In genomic region chr4:83876600-83876999, GRCm38 (mm10) we compare ENCODE assay signal across 16 mouse cellular contexts.
DNase-seq lines count a peak whose midpoint lies in the region; ATAC-seq and TF ChIP-seq lines count a peak whose summit lies in the region.
"Had no signal": no experiment of that assay in that cellular context is flagged by ENCODE, and none has a peak within 500 bp of the region (broad histone marks: within the 10 kb centered on the region; RNA-seq: fewer than 3 reads in every experiment).

No protein-coding gene starts in this region.

- no peak overlapping the region for H3K4me3 ChIP-seq in hindbrain, postnatal 0 days (ENCODE audit: low read length)
- no peak overlapping the region for H3K4me3 ChIP-seq in hindbrain, embryonic 14.5 days (replicated peaks; ENCODE audit: low read length)
- no peak overlapping the region for H3K4me3 ChIP-seq in testis, adult 2 months (ENCODE audit: control insufficient read depth, low read depth, low read length)
- H3K4me3 ChIP-seq: heart, embryonic 15.5 days; hindbrain, embryonic 13.5 days; megakaryocyte, embryonic 14.5 days had no signal

- no peaks in the 10 kb centered on the region for H3K9me3 ChIP-seq in hindbrain, postnatal 0 days (ENCODE audit: low read length)
- no peaks in the 10 kb centered on the region for H3K9me3 ChIP-seq in hindbrain, embryonic 14.5 days (ENCODE audit: control insufficient read depth, low read length)
- H3K9me3 ChIP-seq: heart, embryonic 15.5 days; hindbrain, embryonic 13.5 days had no signal

- no peak for TF ChIP-seq POLR2A in testis, adult 2 months (IDR thresholded peaks at IDR 0.05; ENCODE audit: control insufficient read depth, low read depth, low read length)
- TF ChIP-seq POLR2A in brain, embryonic 14.5 days (IDR thresholded peaks at IDR 0.05; ENCODE audit: borderline replicate concordance, extremely low read depth, insufficient read depth, insufficient read length, poor library complexity, severe bottlenecking), result no peak

- ATAC-seq in hindbrain, postnatal 0 days, result no peak
- ATAC-seq in hindbrain, embryonic 14.5 days (ENCODE audit: low FRiP score), result no peak

- 57% methylated on average over 7 of the region's 7 CpGs for WGBS in hindbrain, postnatal 0 days
- WGBS in hindbrain, embryonic 14.5 days, result 54% methylated on average over 7 of the region's 7 CpGs

- no peaks in the 10 kb centered on the region for H3K27me3 ChIP-seq in hindbrain, postnatal 0 days (ENCODE audit: insufficient read depth, low read length)
- no peaks in the 10 kb centered on the region for H3K27me3 ChIP-seq in hindbrain, embryonic 14.5 days (ENCODE audit: control insufficient read depth, insufficient read depth, low read length)
- H3K27me3 ChIP-seq in testis, adult 2 months (ENCODE audit: control insufficient read depth, insufficient read depth, low read length), result no peaks in the 10 kb centered on the region
- H3K27me3 ChIP-seq: heart, embryonic 15.5 days; hindbrain, embryonic 13.5 days; megakaryocyte, embryonic 14.5 days had no signal

- no peak for DNase-seq in hindbrain, postnatal 0 days (ENCODE audit: low spot score)
- no peak for DNase-seq in hindbrain, embryonic 14.5 days (ENCODE audit: low spot score)
- no peak for DNase-seq in testis, postnatal 14 days (ENCODE audit: low spot score)
- DNase-seq in brain, embryonic 14.5 days (ENCODE audit: low read depth), result no peak
- DNase-seq in thymus, postnatal 4 days, result peak; percentile 36
- no peak for DNase-seq in right cerebral cortex, adult 18-20 months
- DNase-seq in embryo, embryonic 9.5 days (ENCODE audit: extremely low spot score), result no peak
- DNase-seq: adrenal gland, adult 8-10 months; B cell, adult 2 months; cerebellum, postnatal 10 days; heart, adult 11 months; lung, adult 2 months had no signal

- no peaks in the 10 kb centered on the region for H3K36me3 ChIP-seq in hindbrain, postnatal 0 days (ENCODE audit: insufficient read depth, low read length)
- no peaks in the 10 kb centered on the region for H3K36me3 ChIP-seq in hindbrain, embryonic 14.5 days (replicated peaks; ENCODE audit: control insufficient read depth, insufficient read depth)
- H3K36me3 ChIP-seq in testis, adult 2 months (ENCODE audit: control insufficient read depth, insufficient read depth, low read length), result no peaks in the 10 kb centered on the region
- H3K36me3 ChIP-seq: heart, embryonic 15.5 days; hindbrain, embryonic 13.5 days had no signal

- H3K27ac ChIP-seq in hindbrain, postnatal 0 days, result no peak overlapping the region
- H3K27ac ChIP-seq in hindbrain, embryonic 14.5 days, result no peak overlapping the region
- H3K27ac ChIP-seq in testis, adult 2 months (ENCODE audit: control insufficient read depth, insufficient read depth, low read depth, low read length), result no peak overlapping the region
- H3K27ac ChIP-seq: heart, embryonic 15.5 days; hindbrain, embryonic 13.5 days had no signal

- H3K9ac ChIP-seq in hindbrain, postnatal 0 days (replicated peaks; ENCODE audit: low read length), result no peak overlapping the region
- no peak overlapping the region for H3K9ac ChIP-seq in hindbrain, embryonic 14.5 days
- H3K9ac ChIP-seq: heart, embryonic 15.5 days; hindbrain, embryonic 13.5 days had no signal

- peak; percentile 41; the same call in 1 of the 2 replicates for TF ChIP-seq CTCF in hindbrain, postnatal 0 days (IDR thresholded peaks at IDR 0.05; ENCODE audit: low read depth)
- peak; percentile 69; the same call in 1 of the 2 replicates for TF ChIP-seq CTCF in testis, adult 2 months (IDR thresholded peaks at IDR 0.05; ENCODE audit: control insufficient read depth, insufficient read depth, insufficient replicate concordance, low read depth, low read length)
- peak; percentile 33; the same call in 1 of the 2 replicates for TF ChIP-seq CTCF in brain, embryonic 14.5 days (IDR thresholded peaks at IDR 0.05; ENCODE audit: borderline replicate concordance, extremely low read depth, insufficient read depth, insufficient read length)

- H3K4me1 ChIP-seq in hindbrain, postnatal 0 days (ENCODE audit: insufficient read depth, low read length), result no peaks in the 10 kb centered on the region
- no peaks in the 10 kb centered on the region for H3K4me1 ChIP-seq in hindbrain, embryonic 14.5 days (replicated peaks; ENCODE audit: control insufficient read depth, insufficient read depth, low read length)
- no peaks in the 10 kb centered on the region for H3K4me1 ChIP-seq in testis, adult 2 months (ENCODE audit: control insufficient read depth, insufficient read depth, low read length)
- H3K4me1 ChIP-seq: heart, embryonic 15.5 days; megakaryocyte, embryonic 14.5 days had no signal

- no peak overlapping the region for H3K4me2 ChIP-seq in hindbrain, postnatal 0 days (ENCODE audit: low read depth, low read length)
- no peak overlapping the region for H3K4me2 ChIP-seq in hindbrain, embryonic 14.5 days (replicated peaks)
- H3K4me2 ChIP-seq: heart, embryonic 15.5 days; hindbrain, embryonic 13.5 days had no signal
